Mouse (Mus musculus) kidney, postnatal 14 days (tissue): ENCODE data around the gene Entpd8.

Source experiments
- DNase-seq: peaks from one replicate; pipeline ENCODE4 v3.0.0; 2022; ENCODE audit warnings: mixed read lengths

The Entpd8 gene

DNA sequence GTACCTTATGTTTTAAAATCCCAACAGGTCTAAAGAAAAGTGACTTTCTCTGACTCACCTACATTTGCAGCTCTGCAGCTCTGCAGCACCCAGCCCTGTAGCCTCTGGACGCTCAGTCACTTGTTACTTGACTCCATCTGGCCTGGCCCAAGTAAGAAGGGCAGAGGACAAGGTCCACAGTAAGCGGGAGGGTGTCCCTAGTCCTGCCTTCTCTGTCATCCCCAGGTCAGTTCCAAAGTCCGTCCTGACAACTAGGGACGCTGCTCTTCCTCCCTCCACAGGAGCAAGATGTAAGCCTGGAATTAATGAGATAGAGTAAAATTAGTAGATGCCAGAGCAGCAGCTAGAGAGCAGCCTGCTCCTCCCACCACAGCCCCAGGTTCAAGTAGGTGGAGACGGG, at the start of gene Entpd8:
Entpd8 (plus strand) TSS at position 229 of the 400 bp plus-strand sequence.
- DNase-seq = peak; percentile 76

DNA sequence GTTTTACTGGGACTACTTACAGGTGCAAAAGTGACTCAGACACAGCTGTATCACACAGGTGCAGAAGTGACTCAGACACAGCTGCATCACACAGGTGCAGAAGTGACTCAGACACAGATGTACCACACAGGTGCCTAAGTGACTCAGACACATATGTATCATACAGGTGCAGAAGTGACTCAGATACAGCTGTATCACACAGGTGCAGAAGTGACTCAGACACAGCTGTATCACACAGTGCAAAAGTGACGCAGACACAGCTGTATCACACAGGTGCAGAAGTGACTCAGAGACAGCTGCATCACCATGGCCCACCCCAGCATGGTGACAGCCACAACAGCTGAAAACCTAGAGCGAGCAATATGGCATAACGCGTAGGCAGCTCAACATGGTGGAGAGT, 45.1 kb upstream of the Entpd8 start:
- no peak for DNase-seq

GRCm38 (mm10) chr2:25040089-25040488, 40.0 kb upstream of the Entpd8 start:
- DNase-seq = no peak

- no peak for DNase-seq
Measured at GRCm38 (mm10) chr2:25050921-25051320, 29.2 kb upstream of the Entpd8 start.

DNA sequence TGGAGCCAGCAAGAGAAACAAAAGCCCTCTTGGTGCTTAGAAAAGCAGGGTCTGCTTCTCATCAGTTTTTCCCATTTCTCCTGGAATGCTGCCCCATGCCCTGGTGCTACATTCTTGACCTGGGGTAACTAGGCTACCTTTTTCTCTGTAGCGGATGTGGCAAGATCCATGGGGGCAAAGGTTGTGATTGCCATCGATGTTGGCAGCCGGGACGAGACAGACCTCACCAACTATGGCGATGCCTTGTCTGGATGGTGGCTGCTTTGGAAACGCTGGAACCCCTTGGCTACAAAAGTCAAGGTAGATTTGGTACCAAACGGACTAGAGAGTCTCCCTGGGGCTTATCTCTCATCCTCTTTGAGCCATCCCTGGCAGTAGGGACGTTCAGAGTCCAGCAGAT, 28.7 kb upstream of the Entpd8 start:
- no peak for DNase-seq

- DNase-seq = no peak
Measured at GRCm38 (mm10) chr2:25053101-25053500, 27.0 kb upstream of the Entpd8 start.

GRCm38 (mm10) chr2:25054221-25055067, 25.7 kb upstream of the Entpd8 start, which contains the start of gene Nsmf:
Gene Nsmf, plus strand, starts transcription at chr2:25054355.
- peak; percentile 91 for DNase-seq

DNA sequence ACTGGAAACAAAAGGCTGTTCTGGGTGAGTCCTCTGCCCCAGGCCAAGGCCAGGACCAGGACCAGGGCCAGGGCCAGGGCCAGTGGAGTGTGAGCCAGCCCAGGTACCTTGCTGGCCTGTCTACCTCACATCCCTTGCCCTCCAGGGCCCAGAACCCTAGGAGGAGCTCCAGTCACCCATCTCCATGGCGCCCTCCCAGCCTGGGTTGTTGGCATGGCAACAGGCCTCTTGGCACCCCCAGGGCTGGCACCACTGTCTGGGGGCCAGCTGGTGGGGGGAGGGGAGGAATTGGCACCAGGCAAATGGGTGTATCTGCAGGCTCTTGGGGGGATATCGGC, 25.1 kb upstream of the Entpd8 start:
- peak; percentile 31 for DNase-seq

- DNase-seq = no peak
Measured at GRCm38 (mm10) chr2:25055409-25056155, 24.5 kb upstream of the Entpd8 start.

- no peak for DNase-seq
Measured at GRCm38 (mm10) chr2:25058926-25059325, 21.2 kb upstream of the Entpd8 start.

DNA sequence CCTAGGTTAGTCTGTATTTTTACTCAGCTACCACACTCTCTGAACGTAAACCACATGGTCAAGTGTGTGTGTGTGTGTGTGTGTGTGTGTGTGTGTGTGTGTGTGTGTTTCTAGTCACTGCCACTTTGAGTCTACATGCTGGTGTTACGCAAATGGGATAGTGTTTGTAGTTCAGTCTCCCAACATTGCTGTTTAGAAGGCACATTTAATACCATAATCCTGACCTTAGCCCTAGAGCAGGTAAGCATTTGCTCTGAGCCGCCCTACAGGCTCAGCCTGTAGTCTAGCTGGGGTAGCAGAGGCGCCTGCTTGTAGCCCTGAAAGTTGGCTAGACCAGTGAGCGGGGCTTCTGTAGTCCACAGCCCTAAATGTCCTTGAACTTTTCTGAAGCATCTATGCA, 16.6 kb upstream of the Entpd8 start:
- no peak for DNase-seq

GRCm38 (mm10) chr2:25064285-25064684, 15.8 kb upstream of the Entpd8 start:
- no peak for DNase-seq

GRCm38 (mm10) chr2:25065537-25065936, 14.6 kb upstream of the Entpd8 start:
- DNase-seq = no peak

DNA sequence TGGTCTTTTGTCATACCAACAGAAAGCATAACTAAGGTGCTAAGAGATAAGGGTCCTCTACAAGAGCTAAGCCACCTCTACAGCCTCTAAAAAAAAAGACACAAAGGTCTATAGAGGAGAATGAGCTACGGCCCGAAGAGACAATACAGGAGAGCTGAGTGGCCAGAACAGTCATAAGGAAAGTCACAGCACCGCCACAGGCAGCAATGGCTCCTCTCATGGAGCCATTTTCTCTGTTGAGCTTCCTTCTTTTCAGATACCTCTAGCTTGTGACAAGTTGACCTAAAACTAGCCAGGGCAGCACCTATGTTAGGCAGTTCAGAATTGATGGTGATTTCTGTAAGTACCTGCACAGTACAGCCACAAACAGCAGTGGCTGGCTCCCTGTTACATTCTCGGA, 13.6 kb upstream of the Entpd8 start:
- no peak for DNase-seq

DNA sequence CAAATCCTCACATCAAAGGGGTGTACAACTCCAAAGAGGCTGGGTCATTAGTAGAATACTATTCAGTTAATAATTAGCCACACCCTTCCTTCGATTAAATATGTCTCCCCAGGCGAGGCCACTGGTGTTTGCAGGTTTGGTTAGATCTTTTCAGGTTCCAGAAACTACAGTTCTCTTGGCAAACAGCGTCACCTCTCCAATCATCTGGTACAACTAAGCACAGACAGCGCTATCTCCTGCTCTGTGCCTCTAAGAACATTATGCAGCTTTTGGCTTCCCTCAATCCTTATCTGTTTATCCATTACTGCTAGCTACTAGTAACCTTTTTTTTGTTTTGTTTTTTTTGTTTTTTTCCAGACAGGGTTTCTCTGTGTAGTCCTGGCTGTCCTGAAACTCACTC, 10.6 kb upstream of the Entpd8 start:
- DNase-seq = no peak

DNA sequence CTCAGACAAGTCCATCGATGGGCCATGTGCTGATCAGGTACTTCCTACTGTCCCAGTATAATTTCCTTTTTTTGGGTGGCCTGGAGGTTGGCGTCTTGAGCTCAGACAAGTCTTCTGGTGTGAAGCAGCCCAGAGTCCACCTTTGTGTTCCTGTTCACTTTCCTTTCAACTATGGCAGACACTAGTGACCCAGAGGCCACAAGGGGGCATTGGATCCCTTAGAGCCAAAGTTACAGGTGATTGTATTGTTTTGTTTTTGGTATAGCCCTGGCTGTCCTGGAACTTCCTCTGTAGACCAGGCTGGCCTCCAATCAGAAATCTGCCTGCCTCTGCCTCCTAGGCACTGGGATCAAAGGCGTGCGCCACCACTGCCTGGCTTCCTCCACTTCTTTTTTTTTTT, 7.7 kb upstream of the Entpd8 start:
- no peak for DNase-seq

DNA sequence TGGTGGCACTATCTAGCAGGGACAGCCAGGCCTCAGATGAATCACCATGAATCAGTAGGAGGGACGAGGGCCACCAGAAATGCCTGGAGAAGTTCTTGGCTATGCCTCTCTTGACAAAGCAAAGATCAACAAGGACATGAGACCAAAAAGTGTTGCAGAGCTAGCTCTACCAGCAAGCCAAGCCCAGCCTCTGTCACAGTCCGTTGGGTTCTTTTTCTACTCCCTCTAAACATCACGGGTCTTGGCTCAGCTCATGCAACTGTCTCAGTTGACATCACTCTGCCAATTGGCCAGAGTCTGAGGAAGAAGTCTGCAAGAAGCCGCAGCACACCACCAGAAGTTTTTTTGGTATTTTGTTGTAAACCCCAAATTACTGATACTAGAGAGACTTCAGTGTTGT, 4.6 kb upstream of the Entpd8 start:
- peak; percentile 68 for DNase-seq

DNA sequence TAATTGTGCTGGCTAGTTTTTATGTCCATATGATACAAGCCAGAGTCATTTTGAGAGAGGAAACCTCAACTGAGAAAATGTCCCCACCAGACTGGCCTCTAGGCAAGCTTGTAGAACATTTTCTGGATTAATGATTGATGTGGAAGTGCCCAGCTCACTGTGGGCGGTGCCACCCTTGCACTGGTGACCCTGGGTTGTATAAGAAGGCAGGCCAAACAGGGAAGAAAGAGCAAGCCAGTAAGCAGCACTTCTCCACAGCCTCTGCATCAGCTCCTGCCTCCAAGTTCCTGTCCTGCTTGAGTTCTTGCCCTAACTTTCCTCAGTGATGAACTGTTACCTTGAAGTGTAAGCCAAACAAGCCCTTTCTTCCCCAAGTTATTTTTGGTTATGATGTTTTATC, 1.1 kb upstream of the Entpd8 start:
- peak; percentile 78 for DNase-seq

DNA sequence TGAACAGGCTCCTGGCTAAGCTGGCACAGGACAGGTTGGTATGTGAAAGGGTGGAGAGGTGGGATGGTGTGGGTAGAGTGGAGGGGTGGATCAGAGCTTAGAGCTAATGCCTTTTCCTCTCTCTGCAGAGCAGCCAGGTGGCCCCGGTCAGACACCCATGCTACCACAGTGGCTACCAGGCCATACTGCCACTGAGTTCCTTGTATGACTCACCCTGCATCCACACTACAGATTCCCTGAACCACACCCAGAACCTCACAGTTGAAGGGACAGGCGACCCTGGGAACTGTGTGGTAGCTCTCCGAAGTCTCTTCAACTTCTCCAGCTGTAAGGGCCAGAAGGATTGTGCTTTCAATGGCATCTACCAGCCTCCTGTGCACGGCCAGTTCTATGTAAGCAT, 3.6 kb downstream of the Entpd8 start:
- no peak for DNase-seq

GRCm38 (mm10) chr2:25085571-25085970, 5.5 kb downstream of the Entpd8 start:
- DNase-seq = no peak

- peak; percentile 14 for DNase-seq
Measured at GRCm38 (mm10) chr2:25087842-25088241, 7.7 kb downstream of the Entpd8 start.

DNA sequence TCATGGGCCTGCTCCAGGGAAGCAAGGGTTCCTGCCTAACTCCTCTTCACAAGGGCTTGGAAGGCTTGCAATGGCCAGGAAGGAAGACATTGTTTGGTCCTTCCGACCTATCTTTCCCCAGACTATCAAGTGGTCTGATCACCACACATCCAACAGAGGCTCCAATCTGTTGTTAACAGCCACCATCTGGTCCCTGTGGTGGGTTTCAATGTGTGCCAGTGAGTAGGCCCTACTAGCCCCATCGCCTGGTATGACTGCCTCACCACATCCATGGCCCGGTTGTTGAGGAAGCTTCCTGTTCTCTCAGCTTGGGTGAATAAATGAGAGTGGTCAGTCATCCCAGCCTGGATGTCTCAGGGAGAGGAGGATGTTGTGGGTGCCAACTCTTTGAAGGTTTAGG, 8.5 kb downstream of the Entpd8 start:
- no peak for DNase-seq

- DNase-seq = no peak
Measured at GRCm38 (mm10) chr2:25094785-25095108, 14.6 kb downstream of the Entpd8 start.

GRCm38 (mm10) chr2:25095109-25095850, 15.2 kb downstream of the Entpd8 start, which contains the start of gene Noxa1:
Gene Noxa1, minus strand, starts transcription at chr2:25095149.
- DNase-seq = no peak
